Mouse (Mus musculus): ENCODE data around the gene Ammecr1. TPM values are rescaled to one million over a fixed set of nuclear protein-coding genes. Genes with fewer than 3 reads are reported as not detected.

The Ammecr1 gene
- total RNA-seq, 2 experiments from 2014 or later, result 5.7 to 6.8 TPM

GRCm38 (mm10) chrX:142829267-142829666 is 137.3 kb downstream of the Ammecr1 start:
- no peak for DNase-seq

- no peak for DNase-seq
Measured at GRCm38 (mm10) chrX:142828184-142828908, 138.2 kb downstream of the Ammecr1 start.

DNA sequence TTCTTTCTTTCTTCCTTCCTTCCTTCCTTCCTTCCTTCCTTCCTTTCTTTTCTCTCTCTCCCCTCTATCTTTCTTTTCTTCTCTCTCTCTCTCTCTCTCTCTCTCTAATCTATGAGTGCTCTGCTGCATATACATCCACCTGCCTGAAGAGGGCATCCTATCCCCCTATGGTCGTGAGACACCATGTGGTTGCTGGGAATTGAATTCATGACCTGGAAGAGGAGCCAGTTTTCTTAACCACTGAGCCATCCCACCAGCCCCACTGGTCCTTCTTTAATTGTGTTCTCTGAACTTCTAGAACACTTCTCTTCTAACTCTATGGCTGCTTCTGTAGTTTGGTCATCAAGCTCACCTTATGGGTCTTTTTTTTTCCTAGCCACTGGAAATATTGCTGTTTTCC is 138.9 kb downstream of the Ammecr1 start:
- no peak for DNase-seq

- no peak for DNase-seq
Measured at GRCm38 (mm10) chrX:142825309-142825708, 141.2 kb downstream of the Ammecr1 start.

GRCm38 (mm10) chrX:142821846-142822245 is 144.7 kb downstream of the Ammecr1 start:
- no peak for DNase-seq

DNA sequence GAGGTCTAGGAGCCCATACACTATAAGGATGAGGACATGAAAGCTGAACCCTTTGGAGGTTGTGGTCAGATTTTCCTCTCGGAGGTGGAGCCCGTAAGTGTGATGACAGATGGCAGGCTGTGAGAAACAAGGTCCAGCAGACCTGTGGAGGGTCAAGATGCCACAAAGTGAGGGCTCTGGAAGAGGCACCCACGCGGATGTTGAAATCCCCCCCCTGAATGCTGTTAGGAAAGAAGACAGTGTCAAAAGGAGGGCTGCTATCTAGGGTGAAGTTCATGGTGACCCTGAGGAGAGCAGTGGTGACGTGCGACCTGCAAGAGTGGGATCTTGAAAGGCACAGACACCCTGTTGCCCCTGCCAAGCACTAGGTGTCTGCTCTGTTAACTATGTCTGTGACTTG is 145.3 kb downstream of the Ammecr1 start:
- no peak for DNase-seq

GRCm38 (mm10) chrX:142818057-142818682 is 148.4 kb downstream of the Ammecr1 start:
- DNase-seq, result no peak

DNA sequence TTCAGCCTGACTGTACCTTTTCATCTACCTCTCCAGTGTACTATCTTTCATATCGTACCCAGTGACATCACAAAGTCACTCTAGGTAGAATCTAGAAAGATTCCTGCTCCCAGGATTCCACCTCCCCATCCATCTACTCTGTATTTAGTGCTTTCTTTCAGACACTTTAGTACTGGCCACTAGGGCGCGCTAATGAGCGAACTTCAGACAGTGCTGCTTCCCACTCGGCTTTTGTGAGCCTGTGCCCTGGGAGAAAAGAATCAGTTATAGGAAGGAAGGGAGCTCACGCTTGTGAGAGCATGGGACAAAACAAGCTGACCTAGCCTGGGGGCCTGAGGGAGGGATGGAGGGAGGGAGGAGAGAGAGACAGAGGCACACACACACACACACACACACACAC is 153.4 kb downstream of the Ammecr1 start:
- DNase-seq, result no peak

DNA sequence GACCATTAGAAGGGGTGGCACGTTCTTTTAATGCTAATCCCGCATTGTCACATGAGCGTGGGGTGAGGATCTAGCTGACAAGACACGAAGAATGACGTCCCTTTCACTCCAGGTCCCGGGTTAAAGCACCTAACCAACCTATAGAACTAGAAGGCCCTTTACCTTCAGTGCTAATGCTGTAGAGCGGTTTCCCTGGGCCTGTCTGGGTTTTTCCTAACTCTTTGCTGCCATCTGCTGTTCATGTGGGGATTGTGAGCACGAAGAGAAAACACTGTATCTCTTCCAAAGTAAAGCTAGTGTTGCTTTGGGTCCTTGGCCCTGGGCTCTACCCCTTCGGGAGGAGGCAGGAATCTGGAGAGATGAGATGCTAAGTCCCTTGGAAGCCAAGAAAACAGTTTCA is 158.1 kb downstream of the Ammecr1 start:
- no peak for DNase-seq

- no peak for DNase-seq
Measured at GRCm38 (mm10) chrX:142806620-142807061, 159.9 kb downstream of the Ammecr1 start.

DNA sequence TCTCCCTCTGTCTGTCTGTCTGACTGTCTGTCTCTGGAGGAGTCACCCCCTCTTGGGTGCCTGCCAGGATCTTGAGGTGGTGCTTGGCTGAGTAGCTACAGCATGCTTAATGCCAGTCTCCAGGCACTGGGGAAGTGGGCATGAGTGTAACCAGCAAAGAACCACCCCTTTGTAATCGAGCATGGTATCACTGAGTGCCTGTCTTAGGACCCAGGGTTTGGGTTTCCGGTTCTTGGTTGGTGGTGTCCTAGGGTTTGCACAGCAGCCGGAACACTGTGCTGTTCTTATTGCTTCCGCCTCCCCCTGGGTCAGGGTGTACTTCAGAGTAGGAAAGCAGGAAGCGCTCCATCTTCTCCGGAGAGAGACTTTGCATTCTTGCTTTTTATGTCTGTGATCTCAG is 160.4 kb downstream of the Ammecr1 start:
- DNase-seq, result no peak

- no peak for DNase-seq
Measured at GRCm38 (mm10) chrX:142804596-142804995, 161.9 kb downstream of the Ammecr1 start.

Small RNA genes lying within 50 kb of the gene (microRNA-seq; reads per million reads assigned to microRNA genes)
- gene Gm44351 (ENCODE audit: borderline replicate concordance in 2 of 2), result 0 reads per million in 2 experiments

Other genes with a start within 250 kb of the Ammecr1 start
- gene Rtl9, start 132.9 kb upstream of the Ammecr1 start, total RNA-seq (2021), result under 1 TPM; 0.13 to 0.31 TPM